Mouse (Mus musculus) G1E (cell line): ENCODE results near the gene Gabrg3. TPM values are rescaled to one million over a fixed set of nuclear protein-coding genes. Genes with fewer than 3 reads are reported as not detected.

Source experiments
- ATAC-seq: 2 replicates; pipeline ENCODE4 v1.8.0; 2016; ENCODE audit warnings: mild to moderate bottlenecking; ENCODE audit not compliant: insufficient number of reproducible peaks, poor library complexity, low FRiP score, severe bottlenecking; ENCODE audit errors: extremely low read depth
- DNase-seq: peaks from one replicate; pipeline ENCODE4 v3.0.0; 2012; ENCODE audit warnings: low spot score
- H3K27me3 ChIP-seq: 2 replicates; pipeline ENCODE4 v1.6.1; 2012; ENCODE audit warnings: mild to moderate bottlenecking, low read length, inconsistent platforms; ENCODE audit not compliant: insufficient read depth
- H3K36me3 ChIP-seq: replicated peaks from 2 replicates; pipeline ENCODE3; 2012; ENCODE audit warnings: mild to moderate bottlenecking, inconsistent platforms
- H3K4me1 ChIP-seq: 2 replicates; pipeline ENCODE4 v1.6.1; 2012; ENCODE audit warnings: low read depth, low read length, inconsistent platforms, mixed read lengths; ENCODE audit not compliant: insufficient read depth
- H3K4me3 ChIP-seq: 2 replicates; pipeline ENCODE4 v1.5.1; 2012; ENCODE audit warnings: low read depth, mild to moderate bottlenecking, inconsistent platforms, low read length, moderate library complexity, mixed read lengths
- H3K9me3 ChIP-seq: replicated peaks from 2 replicates; pipeline ENCODE4 v1.6.1; 2012; ENCODE audit warnings: inconsistent platforms
- CTCF ChIP-seq: IDR thresholded peaks from 2 replicates; pipeline ENCODE4 v1.5.1; 2012; ENCODE audit warnings: low read depth, low read length, inconsistent platforms, mixed read lengths
- GATA1 ChIP-seq: IDR thresholded peaks from 2 replicates; pipeline ENCODE4 v1.6.1; 2012; ENCODE audit warnings: borderline replicate concordance, low read length, inconsistent platforms, mixed read lengths
- GATA2 ChIP-seq: IDR thresholded peaks from 2 replicates; pipeline ENCODE4 v1.6.1; 2012; ENCODE audit warnings: low read depth, low read length, inconsistent platforms, borderline replicate concordance
- POLR2AphosphoS5 ChIP-seq: IDR thresholded peaks from 2 replicates; pipeline ENCODE4 v1.6.1; 2012; ENCODE audit warnings: low read depth, low read length, inconsistent platforms; ENCODE audit not compliant: insufficient replicate concordance
- TAL1 ChIP-seq: conservative IDR thresholded peaks from 2 replicates; pipeline ENCODE4 v1.6.1; 2012; ENCODE audit warnings: low read depth, low read length, inconsistent platforms, mixed read lengths
- polyA plus RNA-seq: library from polyadenylated mRNA; stranded (reverse); fragments of >175 nt; gene quantifications from 2 replicates; pipeline ENCODE4 v1.2.3, GENCODE M21; 2012
- total RNA-seq, 2 experiments: library from RNA; stranded (forward) in 1 of 2; stranded (reverse) in 1 of 2; fragments of 200-1000 nt in 1 of 2; fragments of >200 nt in 1 of 2; fragmentation: Nextera tagmentation in 1 of 2; gene quantifications; 2 replicates each; pipeline ENCODE4 v1.2.3; 2014 to 2017

Gene Gabrg3
- total and polyA plus RNA-seq, 3 experiments: 0.27 TPM; not detected in 2

- no peak for TF ChIP-seq TAL1
- TF ChIP-seq POLR2AphosphoS5: no peak
- TF ChIP-seq CTCF: no peak
- TF ChIP-seq GATA2: no peak
- no peak for TF ChIP-seq GATA1
- H3K36me3 ChIP-seq: no peaks in the 10 kb centered on the region
- no peak for DNase-seq
- peaks cover 8% of the 10 kb centered on the region; the same call in 1 of the 2 replicates for H3K9me3 ChIP-seq
- H3K27me3 ChIP-seq: no peaks in the 10 kb centered on the region
- H3K4me3 ChIP-seq: no peak overlapping the region
- no peak for ATAC-seq
- no peaks in the 10 kb centered on the region for H3K4me1 ChIP-seq
These were observed 29.0 kb downstream of the Gabrg3 start for GRCm38 (mm10) chr7:57357871-57358540.

GRCm38 (mm10) chr7:57356565-57357301 lies 30.3 kb downstream of the Gabrg3 start:
- H3K27me3 ChIP-seq: no peaks in the 10 kb centered on the region
- no peaks in the 10 kb centered on the region for H3K36me3 ChIP-seq
- H3K4me1 ChIP-seq: no peaks in the 10 kb centered on the region
- no peak for TF ChIP-seq CTCF
- TF ChIP-seq TAL1: no peak
- TF ChIP-seq GATA1: no peak
- no peak for TF ChIP-seq GATA2
- TF ChIP-seq POLR2AphosphoS5: no peak
- peaks cover 8% of the 10 kb centered on the region; the same call in 1 of the 2 replicates for H3K9me3 ChIP-seq
- ATAC-seq: no peak
- no peak overlapping the region for H3K4me3 ChIP-seq
- no peak for DNase-seq

- H3K36me3 ChIP-seq: no peaks in the 10 kb centered on the region
- ATAC-seq (no peak), DNase-seq (no peak)
- no peaks in the 10 kb centered on the region for H3K9me3 ChIP-seq
- no peak overlapping the region for H3K4me3 ChIP-seq
- no peaks in the 10 kb centered on the region for H3K27me3 ChIP-seq
- no peak for TF ChIP-seq GATA2
- no peak for TF ChIP-seq CTCF
- TF ChIP-seq POLR2AphosphoS5: no peak
- no peak for TF ChIP-seq TAL1
- H3K4me1 ChIP-seq: no peaks in the 10 kb centered on the region
These were observed 38.2 kb downstream of the Gabrg3 start for GRCm38 (mm10) chr7:57348774-57349173.

GRCm38 (mm10) chr7:57341910-57342309 lies 45.1 kb downstream of the Gabrg3 start:
- H3K36me3 ChIP-seq: no peaks in the 10 kb centered on the region

GRCm38 (mm10) chr7:57331211-57331610 lies 55.8 kb downstream of the Gabrg3 start:
- Histone ChIP-seq H3K4me1 (no peaks in the 10 kb centered on the region), H3K9me3 (peaks cover 2% of the 10 kb centered on the region; the same call in 1 of the 2 replicates), H3K27me3 (no peaks in the 10 kb centered on the region), H3K4me3 (no peak overlapping the region), H3K36me3 (no peaks in the 10 kb centered on the region)
- TF ChIP-seq CTCF: no peak
- no peak for TF ChIP-seq GATA1
- TF ChIP-seq POLR2AphosphoS5: no peak
- no peak for TF ChIP-seq GATA2
- TF ChIP-seq TAL1: no peak
- ATAC-seq (no peak), DNase-seq (no peak)

More at GRCm38 (mm10) chr7:57341910-57342309, 45.1 kb downstream of the Gabrg3 start:
- DNase-seq (no peak), ATAC-seq (no peak)
- no peaks in the 10 kb centered on the region for H3K9me3 ChIP-seq
- no peak overlapping the region for H3K4me3 ChIP-seq
- no peaks in the 10 kb centered on the region for H3K4me1 ChIP-seq
- TF ChIP-seq TAL1: no peak
- TF ChIP-seq GATA2: no peak
- no peak for TF ChIP-seq POLR2AphosphoS5
- no peak for TF ChIP-seq GATA1
- TF ChIP-seq CTCF: no peak
- H3K27me3 ChIP-seq: no peaks in the 10 kb centered on the region

GRCm38 (mm10) chr7:57330240-57330639 lies 56.7 kb downstream of the Gabrg3 start:
- DNase-seq: no peak
- H3K4me1 ChIP-seq: no peaks in the 10 kb centered on the region
- H3K27me3 ChIP-seq: no peaks in the 10 kb centered on the region
- TF ChIP-seq POLR2AphosphoS5 (no peak), CTCF (no peak), TAL1 (no peak), GATA1 (no peak), GATA2 (no peak)
- no peak overlapping the region for H3K4me3 ChIP-seq
- H3K36me3 ChIP-seq: no peaks in the 10 kb centered on the region
- peaks cover 2% of the 10 kb centered on the region; the same call in 1 of the 2 replicates for H3K9me3 ChIP-seq
- no peak for ATAC-seq
